Mouse (Mus musculus): ENCODE measurements at regions not wholly inside any gene's neighbourhood (a gene's known extent, or its start where the extent isn't known, plus 50 kb on each side); places are given as distances from the start of the nearest gene placed in this dataset.

GRCm38 (mm10) chr1:184484801-184485200 lies 247.6 kb downstream of the Hlx start:
- H3K36me3 ChIP-seq (ENCODE audit: control insufficient read depth, insufficient read depth, low read length, poor library complexity, severe bottlenecking): no peaks in the 10 kb centered on the region
- H3K9ac ChIP-seq (ENCODE audit: low read depth, poor library complexity, severe bottlenecking): no peak overlapping the region
- TF ChIP-seq POLR2A (IDR thresholded peaks at IDR 0.05; ENCODE audit: insufficient read depth, low read length) (no peak), EP300 (IDR thresholded peaks at IDR 0.05; ENCODE audit: insufficient read depth, low read depth, low read length) (no peak), CTCF (IDR thresholded peaks at IDR 0.05; ENCODE audit: low read depth, low read length) (no peak)
- H3K27ac ChIP-seq (ENCODE audit: insufficient read depth, low read length): no peak overlapping the region
- H3K4me1 ChIP-seq (ENCODE audit: control insufficient read depth, insufficient read depth, low read length): no peaks in the 10 kb centered on the region
- H3K27me3 ChIP-seq (ENCODE audit: control insufficient read depth, insufficient read depth, low read length, poor library complexity, severe bottlenecking): no peaks in the 10 kb centered on the region; the same call in 1 of the 2 replicates
- H3K4me3 ChIP-seq (ENCODE audit: low read depth, low read length): no peak overlapping the region
- no peaks in the 10 kb centered on the region for H3K9me3 ChIP-seq (replicated peaks; ENCODE audit: control insufficient read depth, insufficient read depth, low read length, poor library complexity, severe bottlenecking)

GRCm38 (mm10) chr1:184483371-184483770 lies 249.0 kb downstream of the Hlx start:
- Histone ChIP-seq H3K36me3 (ENCODE audit: control insufficient read depth, insufficient read depth, low read length, poor library complexity, severe bottlenecking) (no peaks in the 10 kb centered on the region), H3K27me3 (ENCODE audit: control insufficient read depth, insufficient read depth, low read length, poor library complexity, severe bottlenecking) (no peaks in the 10 kb centered on the region; the same call in 1 of the 2 replicates), H3K9me3 (replicated peaks; ENCODE audit: control insufficient read depth, insufficient read depth, low read length, poor library complexity, severe bottlenecking) (no peaks in the 10 kb centered on the region), H3K4me3 (ENCODE audit: low read depth, low read length) (no peak overlapping the region), H3K9ac (ENCODE audit: low read depth, poor library complexity, severe bottlenecking) (no peak overlapping the region), H3K4me1 (ENCODE audit: control insufficient read depth, insufficient read depth, low read length) (no peaks in the 10 kb centered on the region), H3K27ac (ENCODE audit: insufficient read depth, low read length) (no peak overlapping the region)
- no peak for TF ChIP-seq EP300 (IDR thresholded peaks at IDR 0.05; ENCODE audit: insufficient read depth, low read depth, low read length)
- no peak for TF ChIP-seq CTCF (IDR thresholded peaks at IDR 0.05; ENCODE audit: low read depth, low read length)
- TF ChIP-seq POLR2A (IDR thresholded peaks at IDR 0.05; ENCODE audit: insufficient read depth, low read length): no peak

- Histone ChIP-seq H3K9ac (ENCODE audit: low read depth, poor library complexity, severe bottlenecking) (no peak overlapping the region), H3K4me1 (ENCODE audit: control insufficient read depth, insufficient read depth, low read length) (no peaks in the 10 kb centered on the region), H3K27me3 (ENCODE audit: control insufficient read depth, insufficient read depth, low read length, poor library complexity, severe bottlenecking) (no peaks in the 10 kb centered on the region; the same call in 1 of the 2 replicates), H3K27ac (ENCODE audit: insufficient read depth, low read length) (no peak overlapping the region), H3K9me3 (replicated peaks; ENCODE audit: control insufficient read depth, insufficient read depth, low read length, poor library complexity, severe bottlenecking) (no peaks in the 10 kb centered on the region), H3K4me3 (ENCODE audit: low read depth, low read length) (no peak overlapping the region), H3K36me3 (ENCODE audit: control insufficient read depth, insufficient read depth, low read length, poor library complexity, severe bottlenecking) (no peaks in the 10 kb centered on the region)
- no peak for TF ChIP-seq CTCF (IDR thresholded peaks at IDR 0.05; ENCODE audit: low read depth, low read length)
- no peak for TF ChIP-seq EP300 (IDR thresholded peaks at IDR 0.05; ENCODE audit: insufficient read depth, low read depth, low read length)
Measured at GRCm38 (mm10) chr1:184482026-184482425, 250.4 kb downstream of the Hlx start.

- H3K9ac ChIP-seq (ENCODE audit: low read depth, poor library complexity, severe bottlenecking): no peak overlapping the region
- no peaks in the 10 kb centered on the region; the same call in 1 of the 2 replicates for H3K27me3 ChIP-seq (ENCODE audit: control insufficient read depth, insufficient read depth, low read length, poor library complexity, severe bottlenecking)
- no peaks in the 10 kb centered on the region for H3K9me3 ChIP-seq (replicated peaks; ENCODE audit: control insufficient read depth, insufficient read depth, low read length, poor library complexity, severe bottlenecking)
- no peak overlapping the region for H3K27ac ChIP-seq (ENCODE audit: insufficient read depth, low read length)
- TF ChIP-seq EP300 (IDR thresholded peaks at IDR 0.05; ENCODE audit: insufficient read depth, low read depth, low read length) (no peak), POLR2A (IDR thresholded peaks at IDR 0.05; ENCODE audit: insufficient read depth, low read length) (no peak), CTCF (IDR thresholded peaks at IDR 0.05; ENCODE audit: low read depth, low read length) (no peak)
- no peaks in the 10 kb centered on the region for H3K36me3 ChIP-seq (ENCODE audit: control insufficient read depth, insufficient read depth, low read length, poor library complexity, severe bottlenecking)
- no peaks in the 10 kb centered on the region for H3K4me1 ChIP-seq (ENCODE audit: control insufficient read depth, insufficient read depth, low read length)
- H3K4me3 ChIP-seq (ENCODE audit: low read depth, low read length): no peak overlapping the region
Measured at GRCm38 (mm10) chr1:184480571-184481220, 251.7 kb downstream of the Hlx start.

- H3K27me3 ChIP-seq (ENCODE audit: control insufficient read depth, insufficient read depth, low read length, poor library complexity, severe bottlenecking): no peaks in the 10 kb centered on the region; the same call in 1 of the 2 replicates
- H3K36me3 ChIP-seq (ENCODE audit: control insufficient read depth, insufficient read depth, low read length, poor library complexity, severe bottlenecking): no peaks in the 10 kb centered on the region
- H3K9ac ChIP-seq (ENCODE audit: low read depth, poor library complexity, severe bottlenecking): no peak overlapping the region
- no peak overlapping the region for H3K4me3 ChIP-seq (ENCODE audit: low read depth, low read length)
- H3K27ac ChIP-seq (ENCODE audit: insufficient read depth, low read length): no peak overlapping the region
- TF ChIP-seq EP300 (IDR thresholded peaks at IDR 0.05; ENCODE audit: insufficient read depth, low read depth, low read length): no peak
- no peak for TF ChIP-seq POLR2A (IDR thresholded peaks at IDR 0.05; ENCODE audit: insufficient read depth, low read length)
- TF ChIP-seq CTCF (IDR thresholded peaks at IDR 0.05; ENCODE audit: low read depth, low read length): no peak
- H3K4me1 ChIP-seq (ENCODE audit: control insufficient read depth, insufficient read depth, low read length): no peaks in the 10 kb centered on the region
- H3K9me3 ChIP-seq (replicated peaks; ENCODE audit: control insufficient read depth, insufficient read depth, low read length, poor library complexity, severe bottlenecking): no peaks in the 10 kb centered on the region
Measured at GRCm38 (mm10) chr1:184478006-184478405, 254.4 kb downstream of the Hlx start.

- Histone ChIP-seq H3K9ac (ENCODE audit: low read depth, poor library complexity, severe bottlenecking) (no peak overlapping the region), H3K4me1 (ENCODE audit: control insufficient read depth, insufficient read depth, low read length) (no peaks in the 10 kb centered on the region), H3K27me3 (ENCODE audit: control insufficient read depth, insufficient read depth, low read length, poor library complexity, severe bottlenecking) (no peaks in the 10 kb centered on the region), H3K4me3 (ENCODE audit: low read depth, low read length) (no peak overlapping the region), H3K9me3 (replicated peaks; ENCODE audit: control insufficient read depth, insufficient read depth, low read length, poor library complexity, severe bottlenecking) (no peaks in the 10 kb centered on the region), H3K27ac (ENCODE audit: insufficient read depth, low read length) (no peak overlapping the region), H3K36me3 (ENCODE audit: control insufficient read depth, insufficient read depth, low read length, poor library complexity, severe bottlenecking) (no peaks in the 10 kb centered on the region)
- TF ChIP-seq CTCF (IDR thresholded peaks at IDR 0.05; ENCODE audit: low read depth, low read length) (no peak), EP300 (IDR thresholded peaks at IDR 0.05; ENCODE audit: insufficient read depth, low read depth, low read length) (no peak), POLR2A (IDR thresholded peaks at IDR 0.05; ENCODE audit: insufficient read depth, low read length) (no peak)
Measured at GRCm38 (mm10) chr1:184462481-184463124, 269.8 kb downstream of the Hlx start.

All from ES-Bruce4 (cell line).